Mouse (Mus musculus) heart, adult 2 months (tissue): ENCODE data around the gene Prelid1. TPM values are rescaled to one million over a fixed set of nuclear protein-coding genes. Genes with fewer than 3 reads are reported as not detected.

ENCODE experiments used
- DNase-seq, 2 experiments: peaks; one replicate each; pipeline ENCODE4 v3.0.0; 2021
- H3K27ac ChIP-seq: fragments of 200-600 bp; 2 replicates; pipeline ENCODE4 v1.8.1; 2022
- H3K27me3 ChIP-seq: fragments of 200-500 bp; 2 replicates; pipeline ENCODE4 v1.6.1; 2012; ENCODE audit warnings: mild to moderate bottlenecking, low read length, inconsistent platforms, mixed read lengths; ENCODE audit not compliant: control insufficient read depth, insufficient read depth
- H3K36me3 ChIP-seq: fragments of 200-500 bp; 2 replicates; pipeline ENCODE4 v1.6.1; 2012; ENCODE audit warnings: low read length, inconsistent platforms; ENCODE audit not compliant: control insufficient read depth, insufficient read depth
- H3K4me1 ChIP-seq: fragments of 200-500 bp; 2 replicates; pipeline ENCODE4 v1.6.1; 2011; ENCODE audit warnings: low read length; ENCODE audit not compliant: control insufficient read depth, insufficient read depth
- H3K4me3 ChIP-seq: fragments of 200-600 bp; 2 replicates; pipeline ENCODE4 v1.8.1; 2022
- H3K79me2 ChIP-seq: fragments of 200-500 bp; replicated peaks from 2 replicates; pipeline ENCODE4 v1.6.1; 2012; ENCODE audit warnings: mild to moderate bottlenecking, inconsistent platforms, low read length, moderate library complexity, mixed read lengths; ENCODE audit not compliant: control insufficient read depth, insufficient read depth
- H3K9ac ChIP-seq: fragments of 200-500 bp; 2 replicates; pipeline ENCODE4 v1.6.1; 2012; ENCODE audit warnings: low read depth, mild to moderate bottlenecking, control low read depth, inconsistent platforms, low read length, mixed read lengths
- CTCF ChIP-seq: fragments of 200-600 bp; IDR thresholded peaks from 2 replicates; pipeline ENCODE4 v1.8.1; 2022; ENCODE audit warnings: antibody characterized with exemption, mild to moderate bottlenecking, moderate library complexity
- EP300 ChIP-seq: fragments of 200-500 bp; IDR thresholded peaks from 2 replicates; pipeline ENCODE4 v1.6.1; 2011; ENCODE audit warnings: low read depth, low read length, control low read depth; ENCODE audit not compliant: insufficient read depth
- POLR2A ChIP-seq: fragments of 200-500 bp; IDR thresholded peaks from 2 replicates; pipeline ENCODE4 v1.6.1; 2011; ENCODE audit warnings: mild to moderate bottlenecking, low read depth, low read length, control low read depth; ENCODE audit not compliant: insufficient read depth
- WGBS: fragments of 180-500 bp; shearing (Covaris S2); methylation state at CpG from one replicate; pipeline ENCODE4 v1.1.7; 2018; 5-methylcytosine and 5-hydroxymethylcytosine counted together
- intact Hi-C: fragments of 180-260 bp; cut with DNase I; formaldehyde crosslinking; loops from one replicate; pipeline ENCODE4 v1.15.1; 2025
- polyA plus RNA-seq: library from polyadenylated mRNA; depleted of rRNA; stranded (reverse); fragments of >200 nt; gene quantifications from 2 replicates; pipeline ENCODE4 v1.2.3, GENCODE M21; 2012; rRNA removed
- total RNA-seq, 2 experiments: library from RNA; stranded (reverse); gene quantifications; 2 replicates each; pipeline ENCODE4 v1.2.3; 2021

Gene Prelid1
- total and polyA plus RNA-seq, 3 experiments: 37.4 to 70.1 (median 40.8) TPM

DNA sequence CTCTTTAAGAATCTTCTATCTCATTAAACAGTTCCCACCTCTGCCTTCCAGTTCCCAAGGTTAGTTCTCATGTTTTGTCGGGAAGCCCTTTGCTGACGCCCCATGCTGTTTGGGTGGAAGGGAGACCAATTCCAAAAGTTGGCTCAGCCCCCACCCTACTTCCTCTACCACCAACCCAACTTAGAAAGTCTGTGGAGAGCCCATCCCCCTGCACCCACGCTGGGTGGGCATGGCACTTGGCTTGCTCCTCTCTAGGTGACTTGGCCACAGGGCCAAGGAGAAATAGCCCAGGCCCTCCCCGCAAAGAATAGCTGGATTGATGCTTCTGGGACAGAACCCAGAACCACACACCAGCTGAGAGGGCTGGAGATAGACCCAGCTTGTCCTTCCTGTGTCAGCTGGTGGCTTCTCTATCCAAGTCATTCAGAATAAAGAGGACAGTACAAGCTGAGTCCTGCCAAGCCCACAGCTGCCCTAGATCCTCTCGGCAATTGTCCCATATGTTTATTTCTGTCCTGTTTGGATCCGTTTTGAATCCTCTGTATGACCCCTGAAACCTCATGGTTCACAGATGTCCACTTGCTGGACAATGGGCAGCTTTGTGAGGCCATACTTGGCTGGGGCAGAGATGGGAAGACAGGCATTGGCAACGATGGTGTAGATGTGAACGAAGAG, 50.8 kb downstream of the Prelid1 start:
- H3K27me3 ChIP-seq: no peaks in the 10 kb centered on the region
- peak in 1 of 2 experiments; percentile 19 for DNase-seq
- H3K27ac ChIP-seq: no peak overlapping the region
- H3K4me1 ChIP-seq: no peaks in the 10 kb centered on the region; the same call in 1 of the 2 replicates
- TF ChIP-seq POLR2A: no peak
- no peak for TF ChIP-seq CTCF
- no peak for TF ChIP-seq EP300
- no peak overlapping the region for H3K4me3 ChIP-seq
- H3K9ac ChIP-seq: no peak overlapping the region
- H3K79me2 ChIP-seq: no peaks in the 10 kb centered on the region
- 55% methylated on average over 8 of the region's 8 CpGs for WGBS
- no peaks in the 10 kb centered on the region for H3K36me3 ChIP-seq
- intact Hi-C loops: no loop called here

DNA sequence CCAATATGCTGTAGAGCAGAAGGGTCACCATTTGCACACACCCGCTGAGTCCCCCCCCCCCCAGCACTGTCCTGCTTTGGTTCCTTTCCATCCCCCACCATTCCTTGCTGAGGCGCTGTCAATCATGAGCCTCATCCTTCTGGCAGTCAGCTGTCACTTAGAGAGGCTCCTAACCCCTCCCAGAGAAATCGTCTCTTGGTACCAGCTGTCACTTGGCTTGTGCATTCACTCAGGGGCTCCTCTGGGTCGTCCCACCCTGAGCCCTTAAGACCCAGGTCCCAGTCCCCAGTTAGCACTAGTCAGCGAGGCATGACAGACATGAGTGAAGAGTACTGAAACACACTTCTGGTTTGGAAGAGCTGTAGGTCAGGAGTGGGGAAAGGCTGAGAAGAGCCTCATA, 51.4 kb downstream of the Prelid1 start:
- Histone ChIP-seq H3K27me3 (no peaks in the 10 kb centered on the region), H3K9ac (no peak overlapping the region), H3K27ac (no peak overlapping the region), H3K4me1 (no peaks in the 10 kb centered on the region; the same call in 1 of the 2 replicates), H3K79me2 (no peaks in the 10 kb centered on the region), H3K4me3 (no peak overlapping the region), H3K36me3 (no peaks in the 10 kb centered on the region)
- TF ChIP-seq EP300 (no peak), POLR2A (no peak), CTCF (no peak)
- 64% methylated on average over 5 of the region's 5 CpGs for WGBS
- no peak for DNase-seq
- intact Hi-C loops: no loop called here

DNA sequence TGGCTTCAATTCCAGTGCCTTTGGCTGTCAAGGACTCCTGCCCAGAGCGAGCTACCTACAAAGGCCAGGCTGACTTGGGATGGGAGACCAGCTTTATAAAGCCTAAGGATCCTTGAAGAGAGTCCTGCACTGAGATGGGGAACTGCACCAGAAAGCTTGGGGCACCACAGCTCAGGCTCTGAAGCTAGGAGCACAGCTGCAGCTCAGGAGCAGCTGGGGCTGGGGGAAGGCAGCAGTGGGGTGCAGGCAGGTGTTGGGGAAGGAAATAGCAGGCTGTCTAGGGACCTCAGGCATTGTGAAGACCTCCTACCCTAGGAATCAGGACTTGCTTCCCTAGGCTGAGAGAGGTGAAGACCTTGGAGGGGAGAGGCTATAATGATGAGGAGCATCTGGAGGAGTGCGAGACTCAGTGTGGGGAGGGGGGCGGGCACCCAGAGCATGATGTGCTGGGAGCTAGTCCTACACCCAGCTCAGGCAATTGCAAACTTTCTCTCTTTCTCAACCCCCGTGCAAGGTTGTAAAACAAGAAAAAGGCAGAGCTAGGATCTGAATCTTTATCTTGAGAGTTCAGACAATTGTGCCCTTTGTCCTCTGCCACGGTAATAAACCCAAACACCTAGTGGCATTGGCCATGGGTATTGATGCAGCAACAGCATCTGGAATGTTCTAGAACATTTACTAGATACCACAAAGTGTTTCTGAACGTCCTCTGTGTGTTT, 54.1 kb downstream of the Prelid1 start:
- intact Hi-C loops: no loop called here
- 68% methylated on average over 6 of the region's 6 CpGs for WGBS
- Histone ChIP-seq H3K27ac (no peak overlapping the region), H3K4me1 (no peaks in the 10 kb centered on the region; the same call in 1 of the 2 replicates), H3K79me2 (no peaks in the 10 kb centered on the region), H3K27me3 (peaks cover 2% of the 10 kb centered on the region; the same call in 1 of the 2 replicates), H3K9ac (no peak overlapping the region), H3K4me3 (no peak overlapping the region), H3K36me3 (no peaks in the 10 kb centered on the region)
- TF ChIP-seq CTCF (no peak), EP300 (no peak), POLR2A (no peak)
- DNase-seq: no peak

Other genes starting within 250 kb of the Prelid1 start
- 10 to 100 TPM; 20.3 to 20.5 TPM for gene Uimc1, start 220.2 kb upstream of the Prelid1 start, total RNA-seq
- 9.9 and 11.0 TPM in 2 replicates for gene Uimc1, start 220.2 kb upstream of the Prelid1 start, polyA plus RNA-seq
- 10 to 100 TPM; 17.1 to 20.6 TPM for gene Zfp346, start 215.2 kb upstream of the Prelid1 start, total RNA-seq
- 14.3 and 23.4 TPM in 2 replicates for gene Zfp346, start 215.2 kb upstream of the Prelid1 start, polyA plus RNA-seq
- gene Gm17617, start 187.0 kb upstream of the Prelid1 start, total RNA-seq: not detected
- not detected in 2 replicates for gene Gm17617, start 187.0 kb upstream of the Prelid1 start, polyA plus RNA-seq
- under 1 TPM; 0.07 to 0.21 TPM for gene Fgfr4, start 167.9 kb upstream of the Prelid1 start, total RNA-seq
- 0.21 and 0.70 TPM in 2 replicates for gene Fgfr4, start 167.9 kb upstream of the Prelid1 start, polyA plus RNA-seq
- 10 to 100 TPM; 52.5 to 55.8 TPM for gene Nsd1, start 110.7 kb upstream of the Prelid1 start, total RNA-seq
- 11.0 and 18.4 TPM in 2 replicates for gene Nsd1, start 110.7 kb upstream of the Prelid1 start, polyA plus RNA-seq
- gene Rab24, start 1.4 kb downstream of the Prelid1 start, total RNA-seq: 10 to 100 TPM; 29.1 to 37.2 TPM
- 60.6 and 68.9 TPM in 2 replicates for gene Rab24, start 1.4 kb downstream of the Prelid1 start, polyA plus RNA-seq
- gene Mxd3, start 9.3 kb downstream of the Prelid1 start, total RNA-seq: not detected
- gene Mxd3, start 9.3 kb downstream of the Prelid1 start, polyA plus RNA-seq: 0.21 and 0.53 TPM in 2 replicates
- gene Lman2, start 42.3 kb downstream of the Prelid1 start, total RNA-seq: 10 to 100 TPM; 50.5 to 52.2 TPM
- gene Lman2, start 42.3 kb downstream of the Prelid1 start, polyA plus RNA-seq: 52.6 and 83.6 TPM in 2 replicates
- gene Rgs14, start 49.2 kb downstream of the Prelid1 start, total RNA-seq: under 1 TPM; 0.23 to 0.73 TPM
- gene Rgs14, start 49.2 kb downstream of the Prelid1 start, polyA plus RNA-seq: 0.97 and 1.9 TPM in 2 replicates
- gene Slc34a1, start 77.7 kb downstream of the Prelid1 start, total RNA-seq: not detected
- 0.16 and 0.18 TPM in 2 replicates for gene Slc34a1, start 77.7 kb downstream of the Prelid1 start, polyA plus RNA-seq
- not detected for gene Pfn3, start 94.7 kb downstream of the Prelid1 start, total RNA-seq
- gene Pfn3, start 94.7 kb downstream of the Prelid1 start, polyA plus RNA-seq: not detected in 2 replicates
- not detected for gene F12, start 106.3 kb downstream of the Prelid1 start, total RNA-seq
- gene F12, start 106.3 kb downstream of the Prelid1 start, polyA plus RNA-seq: 0.23 TPM in 1 of 2 replicates, not detected in the other
- 10 to 100 TPM; 17.1 to 19.5 TPM for gene Grk6, start 124.6 kb downstream of the Prelid1 start, total RNA-seq
- gene Grk6, start 124.6 kb downstream of the Prelid1 start, polyA plus RNA-seq: 22.5 and 29.0 TPM in 2 replicates
- under 1 TPM; 0.86 to 0.94 TPM for gene Prr7, start 143.8 kb downstream of the Prelid1 start, total RNA-seq
- 0.53 and 1.1 TPM in 2 replicates for gene Prr7, start 143.8 kb downstream of the Prelid1 start, polyA plus RNA-seq
- gene Dbn1, start 167.6 kb downstream of the Prelid1 start, total RNA-seq: 1 to 10 TPM; 4.8 to 9.3 TPM
- 10.4 and 11.5 TPM in 2 replicates for gene Dbn1, start 167.6 kb downstream of the Prelid1 start, polyA plus RNA-seq
- 10 to 100 TPM; 46.9 to 54.0 TPM for gene Pdlim7, start 193.2 kb downstream of the Prelid1 start, total RNA-seq
- 86.3 and 98.2 TPM in 2 replicates for gene Pdlim7, start 193.2 kb downstream of the Prelid1 start, polyA plus RNA-seq
- 1 to 10 TPM; 1.9 to 2.4 TPM for gene Dok3, start 208.8 kb downstream of the Prelid1 start, total RNA-seq
- gene Dok3, start 208.8 kb downstream of the Prelid1 start, polyA plus RNA-seq: 3.7 and 7.3 TPM in 2 replicates
- gene Ddx41, start 216.2 kb downstream of the Prelid1 start, total RNA-seq: 10 to 100 TPM; 13.0 to 13.9 TPM
- 20.7 and 21.1 TPM in 2 replicates for gene Ddx41, start 216.2 kb downstream of the Prelid1 start, polyA plus RNA-seq